Mouse (Mus musculus) kidney, adult 2 months (tissue): Measurements from ENCODE around the gene Cers2. TPM values are rescaled to one million over a fixed set of nuclear protein-coding genes. Genes with fewer than 3 reads are reported as not detected.
A peak's percentile ranks its signal among the peaks of the same experiment; 100 is the strongest.

ENCODE experiments used
- DNase-seq: peaks from one replicate; pipeline ENCODE4 v3.0.0; 2021
- H3K27ac ChIP-seq: fragments of 200-500 bp; 2 replicates; pipeline ENCODE4 v1.5.1; 2012; ENCODE audit warnings: low read depth, low read length, control low read depth, inconsistent platforms; ENCODE audit not compliant: insufficient read depth
- H3K27me3 ChIP-seq: fragments of 200-500 bp; replicated peaks from 2 replicates; pipeline ENCODE4 v1.6.1; 2012; ENCODE audit warnings: mild to moderate bottlenecking, moderate library complexity, low read length, inconsistent platforms; ENCODE audit not compliant: control insufficient read depth, insufficient read depth
- H3K36me3 ChIP-seq: fragments of 200-500 bp; 2 replicates; pipeline ENCODE4 v1.6.1; 2012; ENCODE audit warnings: mild to moderate bottlenecking, moderate library complexity, low read length, inconsistent platforms; ENCODE audit not compliant: control insufficient read depth, insufficient read depth
- H3K4me1 ChIP-seq: fragments of 200-500 bp; 2 replicates; pipeline ENCODE4 v1.6.1; 2011; ENCODE audit warnings: low read length; ENCODE audit not compliant: control insufficient read depth, insufficient read depth
- H3K4me3 ChIP-seq: fragments of 200-500 bp; 2 replicates; pipeline ENCODE4 v1.5.1; 2011; ENCODE audit warnings: mild to moderate bottlenecking, low read depth, low read length, control low read depth; ENCODE audit not compliant: insufficient read depth
- CTCF ChIP-seq: fragments of 200-500 bp; conservative IDR thresholded peaks from 2 replicates; pipeline ENCODE4 v1.5.1; 2011; ENCODE audit warnings: low read depth, mild to moderate bottlenecking, control low read depth, low read length, moderate library complexity, mixed read lengths; ENCODE audit not compliant: insufficient read depth, insufficient read length
- POLR2A ChIP-seq: fragments of 200-500 bp; IDR thresholded peaks from one replicate; pipeline ENCODE4 v1.6.1; 2011; ENCODE audit warnings: low read depth, low read length, control low read depth
- WGBS: fragments of 180-500 bp; shearing (Covaris S2); methylation state at CpG from one replicate; pipeline ENCODE4 v1.1.7; 2018; 5-methylcytosine and 5-hydroxymethylcytosine counted together
- polyA plus RNA-seq: library from polyadenylated mRNA; depleted of rRNA; stranded (reverse); fragments of >200 nt; gene quantifications from 2 replicates; pipeline ENCODE4 v1.2.3, GENCODE M21; 2012

Gene Cers2
- polyA plus RNA-seq, 1 experiment, result 173 TPM

DNA sequence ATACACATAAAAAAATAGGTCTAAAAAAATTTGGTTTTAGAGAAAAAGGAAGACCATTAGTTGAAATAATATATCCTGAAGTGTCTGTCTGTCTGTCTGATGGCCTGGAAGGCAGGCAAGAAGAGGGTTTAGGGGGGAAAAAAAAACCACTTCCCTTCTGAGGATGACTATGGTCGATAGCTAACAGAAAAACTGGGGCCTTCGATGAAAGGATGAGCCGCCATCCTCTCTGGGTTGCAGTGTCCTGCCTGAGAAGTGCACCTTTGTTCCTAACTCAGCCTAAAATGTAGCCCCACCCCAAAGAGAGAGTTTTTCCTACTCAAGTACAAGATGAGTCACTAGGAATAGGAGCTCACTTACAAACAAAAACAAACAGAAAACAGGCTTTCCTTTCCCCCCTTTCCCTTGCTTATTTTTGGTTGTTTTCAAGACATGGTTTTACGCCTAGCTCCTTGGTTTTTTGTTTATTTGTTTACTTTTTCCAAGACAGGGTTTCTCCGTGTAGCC lies 38.1 kb upstream of the Cers2 start:
- Histone ChIP-seq H3K4me1 (peaks cover 13% of the 10 kb centered on the region), H3K36me3 (no peaks in the 10 kb centered on the region), H3K27ac (no peak overlapping the region; the same call in 1 of the 2 replicates), H3K27me3 (no peaks in the 10 kb centered on the region), H3K4me3 (no peak overlapping the region)
- no peak for TF ChIP-seq POLR2A
- TF ChIP-seq CTCF, result no peak
- no peak for DNase-seq
- 64% methylated on average over 5 of the region's 5 CpGs for WGBS

DNA sequence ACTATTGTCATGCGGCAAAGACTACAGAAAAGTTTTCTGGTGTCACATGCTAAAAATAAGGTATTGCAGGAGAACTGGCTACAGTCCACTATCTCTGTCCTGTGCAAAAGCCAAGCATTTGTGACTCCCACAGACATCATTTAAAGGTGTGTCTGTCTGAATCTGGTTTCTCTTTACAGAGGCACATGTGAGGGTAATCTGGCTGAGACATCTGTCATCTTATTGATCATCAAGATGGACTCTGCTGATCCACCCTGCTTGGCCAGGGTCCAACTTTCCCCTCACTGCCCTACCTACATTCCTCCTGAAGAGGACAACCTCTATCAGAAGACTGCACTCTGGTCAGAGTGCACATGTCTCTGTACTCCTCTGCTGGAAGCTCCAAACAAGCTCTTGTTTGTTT lies 37.4 kb upstream of the Cers2 start:
- Histone ChIP-seq H3K36me3 (no peaks in the 10 kb centered on the region), H3K27ac (no peak overlapping the region), H3K27me3 (no peaks in the 10 kb centered on the region), H3K4me1 (peaks cover 13% of the 10 kb centered on the region), H3K4me3 (no peak overlapping the region)
- TF ChIP-seq CTCF, result no peak; the same call in 1 of the 2 replicates
- TF ChIP-seq POLR2A, result no peak
- peak; percentile 36 for DNase-seq
- WGBS, result 41% methylated on average over 1 of the region's 1 CpGs

DNA sequence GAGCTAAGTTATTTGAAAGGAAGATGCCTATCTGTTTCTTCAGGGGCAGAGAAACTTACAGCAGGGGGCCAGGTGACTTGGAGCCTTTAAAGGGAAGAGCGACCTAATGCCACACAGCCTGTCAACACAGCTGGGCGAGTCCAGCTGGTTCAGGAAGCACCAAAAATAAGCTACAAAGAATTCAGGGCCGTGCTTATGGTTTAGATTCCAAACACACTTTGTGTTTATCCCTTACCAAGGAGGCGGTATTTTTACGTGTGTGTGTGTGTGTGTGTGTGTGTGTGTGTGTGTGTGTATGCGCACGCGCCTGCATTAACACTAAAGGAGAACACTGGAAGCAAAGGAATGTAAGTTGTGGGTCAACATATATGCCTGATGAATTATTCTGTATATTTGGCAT lies 33.8 kb upstream of the Cers2 start:
- Histone ChIP-seq H3K27ac (peak overlapping the region; percentile 93), H3K4me1 (peaks cover 26% of the 10 kb centered on the region), H3K4me3 (peak overlapping the region; percentile 67), H3K36me3 (no peaks in the 10 kb centered on the region), H3K27me3 (no peaks in the 10 kb centered on the region)
- 12% methylated on average over 8 of the region's 8 CpGs for WGBS
- no peak for TF ChIP-seq CTCF
- no peak for TF ChIP-seq POLR2A
- DNase-seq, result peak; percentile 64

DNA sequence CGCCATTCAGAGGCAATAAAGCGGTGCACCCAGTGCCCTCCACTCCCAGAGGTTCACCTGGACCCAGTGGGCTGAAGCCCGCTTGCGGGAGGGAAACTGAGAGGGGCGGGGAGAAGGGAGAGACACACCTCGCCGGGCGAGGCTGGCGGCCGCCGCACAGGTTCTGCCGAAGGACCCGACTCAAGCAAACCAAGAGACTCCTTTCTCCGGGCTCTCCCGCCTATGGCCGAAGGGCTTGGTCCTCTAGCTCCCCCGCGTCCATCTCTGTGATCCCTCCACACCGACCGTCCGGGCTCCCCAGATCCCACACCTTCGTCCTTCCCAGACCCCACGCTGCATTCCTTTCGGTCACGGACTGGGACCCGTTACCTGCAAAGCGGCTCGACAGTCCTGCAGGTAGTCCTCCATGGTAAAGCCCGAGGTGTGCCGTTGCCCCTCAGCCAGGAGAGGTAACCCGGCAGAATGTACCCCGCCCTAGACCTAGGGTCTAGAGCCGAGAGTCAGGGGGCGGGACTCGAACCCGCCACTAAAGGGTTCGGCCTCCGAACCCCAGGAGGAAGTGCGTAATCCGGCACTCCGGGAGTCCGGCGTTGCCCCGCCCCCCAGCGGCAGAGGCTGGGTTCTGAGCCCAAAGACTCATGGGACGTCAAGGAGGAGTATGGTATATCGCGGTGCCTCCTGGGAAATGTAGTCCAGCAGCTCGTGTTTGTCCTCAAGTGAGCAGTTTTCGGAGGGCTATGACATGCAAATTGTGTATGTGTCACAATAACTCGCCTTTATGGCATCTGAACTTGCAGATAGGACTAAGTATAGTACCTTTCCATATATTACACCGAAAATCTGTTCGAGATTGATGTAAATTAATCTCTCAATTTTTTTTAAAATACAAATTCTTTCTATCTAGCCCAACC lies 33.1 kb upstream of the Cers2 start, which contains the start of the genes Mindy1 and Prune1:
Mindy1 (plus strand) TSS at position 130 of the 911 bp plus-strand sequence.
Prune1 (minus strand) TSS at position 861 of the 911 bp plus-strand sequence.
- 0 out of 2 replicates have a peak, but pooled peaks have one; percentile 23 for TF ChIP-seq CTCF
- TF ChIP-seq POLR2A, result no peak
- H3K4me1 ChIP-seq, result peaks cover 33% of the 10 kb centered on the region
- peak; percentile 99 for DNase-seq
- H3K27ac ChIP-seq, result peak within 1 kb of the TSS; percentile 93
- no peaks in the 10 kb centered on the region for H3K27me3 ChIP-seq
- H3K36me3 ChIP-seq, result no peaks in the 10 kb centered on the region
- peak within 1 kb of the TSS; percentile 74 for H3K4me3 ChIP-seq
- under 1% methylated on average over 53 of the region's 53 CpGs for WGBS

DNA sequence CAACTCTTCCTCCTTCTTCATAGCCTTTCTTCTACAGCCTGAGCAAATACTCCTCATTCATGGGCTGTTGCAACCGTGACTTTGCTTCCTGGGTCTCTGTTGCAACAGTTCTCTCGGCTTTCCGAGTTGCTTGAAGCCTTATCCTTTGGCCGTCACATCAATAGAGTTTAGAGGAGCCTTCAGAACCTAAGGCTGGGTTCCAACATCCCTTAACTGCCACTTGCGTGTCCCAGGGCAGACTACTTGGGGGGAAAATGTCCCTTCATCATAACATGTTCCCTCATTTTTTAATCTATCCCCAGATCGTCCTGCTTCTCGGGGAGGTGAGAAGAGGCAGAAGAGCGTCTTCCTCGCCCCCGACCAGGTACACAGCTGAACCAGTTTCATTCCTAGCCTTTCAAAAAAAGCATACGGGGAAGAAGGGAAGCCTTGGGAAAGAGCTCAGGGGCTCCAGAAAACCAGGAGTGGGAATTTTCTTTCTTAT lies 32.2 kb upstream of the Cers2 start:
- Histone ChIP-seq H3K4me3 (peak overlapping the region; percentile 74), H3K36me3 (no peaks in the 10 kb centered on the region), H3K27ac (peak overlapping the region; percentile 87), H3K4me1 (peaks cover 34% of the 10 kb centered on the region), H3K27me3 (no peaks in the 10 kb centered on the region)
- WGBS, result under 1% methylated on average over 11 of the region's 11 CpGs
- TF ChIP-seq POLR2A, result no peak
- DNase-seq, result peak; percentile 60

DNA sequence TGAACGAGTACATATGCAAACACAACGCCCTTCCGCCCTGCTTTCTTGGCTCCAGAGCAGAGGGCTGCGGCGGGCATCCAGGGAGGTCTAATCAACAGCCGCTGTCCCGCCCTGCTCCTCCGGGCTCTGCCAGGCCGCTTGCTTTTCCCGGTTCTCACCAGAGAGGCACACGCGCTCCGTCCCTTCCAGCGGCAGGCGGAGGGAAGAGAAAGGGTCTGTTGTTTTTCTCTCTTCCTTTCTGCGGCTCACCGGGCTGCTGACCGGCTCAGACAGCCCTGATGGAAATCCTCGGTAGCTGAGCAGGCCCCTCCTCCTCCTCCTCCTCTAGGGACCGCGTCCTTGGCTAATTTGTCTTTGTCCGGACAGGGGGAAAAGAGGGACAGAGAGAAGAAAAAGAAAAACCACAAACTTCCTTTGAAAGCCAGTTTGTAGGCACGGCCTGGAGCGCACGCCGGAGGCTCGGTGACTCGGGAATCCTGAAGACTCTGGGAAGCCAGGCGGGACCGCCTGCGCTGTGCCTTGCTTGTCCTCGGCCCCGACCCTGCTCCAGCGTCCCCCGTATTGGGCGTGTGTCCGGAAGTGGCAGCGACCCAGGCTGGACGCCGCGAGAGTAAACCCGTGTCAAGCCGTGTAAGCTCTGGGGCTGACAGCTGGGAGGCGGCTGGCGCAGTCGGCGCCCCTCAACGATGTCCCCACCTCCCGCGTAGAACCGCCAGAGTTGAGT lies 31.6 kb upstream of the Cers2 start:
- Histone ChIP-seq H3K27ac (peak overlapping the region; percentile 87), H3K4me1 (peaks cover 37% of the 10 kb centered on the region), H3K4me3 (peak overlapping the region; percentile 74), H3K36me3 (no peaks in the 10 kb centered on the region), H3K27me3 (no peaks in the 10 kb centered on the region)
- DNase-seq, result peak; percentile 91
- TF ChIP-seq CTCF, result peak; percentile 36
- TF ChIP-seq POLR2A, result peak; percentile 66
- under 1% methylated on average over 51 of the region's 51 CpGs for WGBS

DNA sequence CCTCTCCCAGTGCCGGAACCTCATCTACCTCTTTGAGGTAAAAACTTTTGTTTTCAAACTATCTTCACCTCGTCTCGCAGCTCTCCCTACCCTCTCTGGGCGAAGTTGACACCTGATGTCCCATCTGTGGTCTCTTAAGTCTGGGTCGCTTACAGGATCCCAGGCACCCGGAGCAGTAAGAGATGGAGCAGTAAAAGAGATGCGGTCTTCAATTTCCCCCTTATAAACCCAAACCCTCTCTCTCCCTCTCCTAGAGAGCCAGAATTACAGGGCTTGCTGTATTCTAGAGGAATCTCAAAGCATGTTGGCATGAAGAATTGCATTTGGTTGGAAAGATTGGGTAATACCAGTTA lies 31.0 kb upstream of the Cers2 start:
- peak overlapping the region; percentile 87 for H3K27ac ChIP-seq
- TF ChIP-seq CTCF, result no peak
- no peak for TF ChIP-seq POLR2A
- no peak for DNase-seq
- H3K36me3 ChIP-seq, result peaks cover 4% of the 10 kb centered on the region; the same call in 1 of the 2 replicates
- WGBS, result under 1% methylated on average over 7 of the region's 7 CpGs
- H3K4me3 ChIP-seq, result peak overlapping the region; percentile 74
- peaks cover 40% of the 10 kb centered on the region for H3K4me1 ChIP-seq
- H3K27me3 ChIP-seq, result no peaks in the 10 kb centered on the region
